Mouse (Mus musculus) gastrocnemius, adult 2 months (tissue): ENCODE measurements around the gene Neb. TPM values are rescaled to one million over a fixed set of nuclear protein-coding genes. Genes with fewer than 3 reads are reported as not detected.

ENCODE experiments used
- DNase-seq: peaks from one replicate; pipeline ENCODE4 v3.0.0; 2022
- H3K27ac ChIP-seq: fragments of 200-600 bp; 2 replicates; pipeline ENCODE4 v1.8.1; 2022; ENCODE audit warnings: mild to moderate bottlenecking
- H3K4me3 ChIP-seq: fragments of 200-600 bp; 2 replicates; pipeline ENCODE4 v1.8.1; 2022; ENCODE audit warnings: mild to moderate bottlenecking, moderate library complexity
- CTCF ChIP-seq: fragments of 200-600 bp; IDR thresholded peaks from 2 replicates; pipeline ENCODE4 v1.8.1; 2022; ENCODE audit warnings: antibody characterized with exemption, mild to moderate bottlenecking, moderate library complexity
- intact Hi-C: fragments of 180-260 bp; cut with DNase I; formaldehyde crosslinking; loops from one replicate; pipeline ENCODE4 v1.15.1; 2025
- total RNA-seq, 2 experiments: library from RNA; stranded (reverse); gene quantifications; 2 replicates each; pipeline ENCODE4 v1.2.3; 2021

Neb gene
- total RNA-seq, 2 experiments from 2014 or later: 5,559 to 6,662 TPM

DNA sequence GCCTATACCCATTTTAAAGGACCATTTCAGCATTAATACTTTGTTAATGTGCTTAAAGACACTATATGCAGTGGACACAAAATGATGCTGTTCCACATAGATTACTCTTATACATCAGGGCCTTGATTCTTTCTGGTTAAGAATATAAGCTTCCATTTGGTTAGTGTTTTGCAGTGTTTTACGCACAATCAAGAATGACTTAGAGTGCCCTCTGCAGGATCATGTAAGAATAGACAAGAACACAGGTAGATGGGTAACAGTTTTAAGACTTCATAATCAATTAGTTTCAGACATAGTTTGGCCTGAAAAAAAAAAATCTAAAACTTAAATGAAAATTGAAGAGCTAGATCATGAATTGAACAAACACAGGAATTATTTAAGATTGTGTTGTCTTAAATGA is 28.2 kb upstream of the Neb start:
- intact Hi-C loops: loop anchor here (2.0 to 5.0 kb wide), 2 partner anchors 80 to 94 kb away; no protein-coding TSS in a partner anchor
- Histone ChIP-seq H3K4me3 (no peak overlapping the region), H3K27ac (no peak overlapping the region)
- TF ChIP-seq CTCF: peak; percentile 71
- no peak for DNase-seq

DNA sequence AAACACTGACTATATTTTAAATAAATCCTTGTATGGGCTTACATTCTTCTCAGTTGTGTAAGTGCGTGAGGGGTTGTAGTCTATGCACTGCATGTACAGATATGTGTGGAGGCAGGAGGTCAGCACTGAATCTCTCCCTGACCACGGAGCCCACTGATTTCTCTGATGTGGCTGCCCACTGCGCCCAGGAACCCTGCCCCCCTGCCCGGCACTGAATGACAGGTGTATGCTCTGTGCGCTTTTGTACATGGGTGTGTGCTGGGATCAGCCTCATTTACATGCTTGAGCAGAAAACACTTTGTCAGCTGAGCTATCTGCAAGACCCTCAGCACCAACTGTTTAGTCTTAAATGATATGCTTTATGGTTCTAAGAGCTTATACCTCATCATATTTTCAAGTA is 27.0 kb upstream of the Neb start:
- Histone ChIP-seq H3K27ac (no peak overlapping the region), H3K4me3 (no peak overlapping the region)
- DNase-seq: no peak
- intact Hi-C loops: loop anchor here (5.0 kb wide), 1 partner anchor 93 kb away; no protein-coding TSS in a partner anchor
- no peak for TF ChIP-seq CTCF

DNA sequence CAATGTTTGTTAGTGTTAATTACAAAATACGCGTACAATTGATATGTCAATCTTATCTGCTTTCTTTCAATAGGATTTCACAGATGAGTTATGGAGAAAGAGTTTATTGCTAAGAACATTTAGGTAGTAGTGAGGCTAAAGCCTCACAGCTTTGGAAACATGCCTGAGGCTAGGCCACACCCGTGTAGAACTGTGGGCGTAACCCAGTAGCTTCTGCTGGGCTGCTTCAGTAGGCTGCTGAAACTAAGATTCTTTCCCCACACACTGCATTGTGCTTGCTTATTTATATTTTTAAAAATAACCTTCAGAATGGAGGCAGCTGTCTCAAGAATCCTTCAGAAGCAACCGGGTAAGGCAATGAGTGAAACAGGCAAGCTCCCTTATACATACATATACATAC is 16.3 kb upstream of the Neb start:
- TF ChIP-seq CTCF: no peak
- intact Hi-C loops: no loop called here
- DNase-seq: no peak
- no peak overlapping the region for H3K27ac ChIP-seq
- H3K4me3 ChIP-seq: no peak overlapping the region

DNA sequence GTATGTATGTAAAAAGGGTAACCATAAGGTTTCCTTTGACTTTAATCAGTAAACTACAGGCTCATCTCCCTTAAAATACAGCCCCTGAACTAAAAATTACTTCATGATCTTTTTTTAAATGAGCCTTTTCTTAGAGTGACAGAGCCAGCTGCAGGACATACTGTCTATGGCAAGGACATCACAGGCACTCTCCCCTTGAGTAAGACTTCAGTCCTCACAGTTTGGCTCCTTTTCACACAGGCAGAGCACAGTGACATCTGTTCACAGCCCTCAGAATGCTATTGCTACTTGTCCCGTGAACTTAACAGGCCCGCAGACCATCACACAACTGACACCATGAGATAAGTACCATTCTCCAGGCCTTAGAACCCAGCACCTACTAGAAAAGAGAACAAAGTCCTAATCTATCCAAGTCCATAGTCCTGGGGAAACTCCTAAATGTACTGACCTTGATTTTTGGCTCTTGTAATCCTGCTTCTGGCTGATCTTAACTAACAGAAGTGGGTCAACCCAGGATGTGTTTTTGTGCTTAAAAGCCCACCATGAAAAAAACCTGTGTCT is 12.2 kb upstream of the Neb start:
- DNase-seq: peak; percentile 68
- TF ChIP-seq CTCF: no peak
- Histone ChIP-seq H3K4me3 (peak overlapping the region; percentile 24; the same call in 1 of the 2 replicates), H3K27ac (peak overlapping the region; percentile 79)
- intact Hi-C loops: loop anchor here (1.0 kb wide), 1 partner anchor 55 kb away; no protein-coding TSS in a partner anchor

DNA sequence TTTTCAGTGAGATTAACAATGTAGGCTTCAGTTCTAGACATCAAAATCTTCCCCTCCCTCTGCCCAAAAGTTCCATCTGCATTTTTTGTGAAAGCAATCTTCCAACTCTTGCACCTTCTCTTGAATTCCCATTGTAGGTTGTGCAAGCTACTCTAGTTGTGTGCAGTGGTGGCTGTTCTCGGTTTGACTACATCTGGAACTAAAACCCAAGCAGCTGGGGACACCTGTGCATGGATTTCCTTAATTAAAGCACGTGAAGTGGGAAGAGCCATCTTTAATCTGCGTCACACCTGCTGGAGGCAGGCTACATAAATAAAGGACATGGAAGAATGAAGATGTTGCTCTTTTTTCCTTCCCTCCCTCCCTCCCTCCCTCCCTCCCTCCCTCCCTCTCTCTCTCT is 11.7 kb upstream of the Neb start:
- Histone ChIP-seq H3K4me3 (no peak overlapping the region), H3K27ac (peak overlapping the region; percentile 79)
- intact Hi-C loops: loop anchor here (1.0 kb wide), 1 partner anchor 55 kb away; no protein-coding TSS in a partner anchor
- no peak for TF ChIP-seq CTCF
- DNase-seq: no peak

DNA sequence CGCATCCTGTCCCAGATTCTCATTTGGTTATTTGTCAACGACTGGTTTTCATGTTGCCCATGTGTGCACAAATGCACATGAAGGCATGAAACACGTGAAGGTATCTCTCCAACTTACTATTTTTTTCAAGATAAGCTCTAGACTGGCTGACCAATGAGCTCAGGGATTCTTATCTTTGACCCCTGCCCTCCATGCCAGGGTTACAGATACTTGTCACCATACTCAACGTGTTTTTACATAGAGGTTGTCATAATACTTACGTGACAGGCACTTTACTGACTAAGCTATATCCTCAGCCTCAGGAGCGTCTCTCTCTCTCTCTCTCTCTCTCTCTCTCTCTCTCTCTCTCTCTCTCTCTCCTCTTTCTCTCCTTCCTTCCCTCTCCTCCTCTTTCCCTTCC is 8.2 kb upstream of the Neb start:
- TF ChIP-seq CTCF: no peak
- H3K27ac ChIP-seq: peak overlapping the region; percentile 86; the same call in 1 of the 2 replicates
- intact Hi-C loops: no loop called here
- no peak for DNase-seq
- no peak overlapping the region; the same call in 1 of the 2 replicates for H3K4me3 ChIP-seq

DNA sequence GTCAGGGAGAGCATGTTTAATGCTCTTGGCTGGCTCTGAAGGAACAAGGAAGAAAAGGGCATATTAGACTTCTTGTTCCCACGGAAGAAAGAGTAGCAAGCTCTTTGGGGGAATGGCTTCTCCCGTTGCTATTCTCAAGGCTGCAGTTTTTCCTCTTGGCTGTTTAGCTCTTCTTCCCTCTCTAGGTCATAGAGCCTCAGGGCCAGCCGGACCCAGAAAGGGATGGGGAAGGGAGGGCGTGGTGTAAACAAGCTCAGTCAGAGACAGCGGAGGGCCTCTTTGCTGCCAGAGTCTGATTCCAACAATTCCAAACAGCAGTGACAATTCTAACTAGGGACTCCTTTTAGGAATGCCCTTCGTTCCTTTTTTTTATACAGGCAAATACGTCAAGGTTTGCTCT is 7.8 kb upstream of the Neb start:
- intact Hi-C loops: no loop called here
- Histone ChIP-seq H3K4me3 (peak overlapping the region; percentile 57), H3K27ac (peak overlapping the region; percentile 86)
- no peak for TF ChIP-seq CTCF
- DNase-seq: peak; percentile 62

DNA sequence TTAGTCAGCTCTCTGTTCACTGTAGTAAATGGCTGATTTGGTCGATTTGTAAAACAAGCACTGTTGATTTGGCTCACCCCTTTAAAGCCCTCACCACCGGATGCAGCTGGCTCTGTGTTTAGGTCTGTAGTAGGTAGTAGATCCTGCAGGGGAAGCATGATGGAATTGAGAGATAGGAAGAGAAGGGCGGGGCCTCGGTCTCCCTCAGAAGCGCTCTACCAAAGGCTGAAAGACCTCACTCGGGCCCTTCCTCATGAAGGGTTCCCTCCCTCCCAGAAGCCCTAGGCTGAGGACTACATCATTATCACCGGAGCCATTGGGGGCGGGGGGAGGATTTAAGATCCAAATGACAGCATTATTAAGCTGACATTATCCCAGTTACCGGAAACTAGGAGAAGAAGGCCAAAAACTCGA is 581 bp upstream of the Neb start:
- intact Hi-C loops: no loop called here
- TF ChIP-seq CTCF: no peak
- no peak overlapping the region for H3K27ac ChIP-seq

DNA sequence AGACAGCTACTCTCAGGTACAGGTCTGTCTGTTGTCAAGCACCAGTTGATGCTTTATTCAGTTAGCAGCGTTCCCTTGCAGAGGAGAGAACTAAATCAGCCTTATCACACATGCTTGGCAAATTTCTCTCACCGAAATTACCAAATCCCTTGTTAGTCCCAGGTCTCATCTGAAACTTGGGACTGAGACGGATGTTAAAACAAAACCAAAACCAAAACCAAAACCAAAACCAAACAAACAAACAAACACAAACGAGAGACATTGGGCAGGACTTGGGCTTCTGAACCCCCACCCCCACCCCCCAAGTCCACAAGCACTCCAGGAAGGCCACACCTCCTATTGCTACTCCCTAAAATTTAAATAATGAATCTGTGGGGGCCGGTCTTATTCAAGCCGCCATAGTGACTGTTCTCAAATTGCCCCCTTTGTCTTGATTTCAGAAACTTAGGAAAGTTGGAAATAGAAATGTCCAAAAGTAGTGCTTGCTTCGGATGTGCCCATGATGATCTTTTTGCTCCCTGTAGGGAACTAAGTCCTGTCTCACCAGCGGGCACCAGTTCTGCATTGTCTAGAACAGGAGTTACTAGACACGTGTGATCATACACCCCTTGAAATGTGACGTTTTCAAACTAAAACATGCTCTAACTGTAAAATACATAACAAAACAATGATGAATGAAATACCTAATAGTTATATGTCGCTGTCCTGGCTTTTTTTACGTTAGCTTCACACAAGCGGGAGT is 397 bp downstream of the Neb start:
- Histone ChIP-seq H3K4me3 (peak overlapping the region; percentile 9; the same call in 1 of the 2 replicates), H3K27ac (no peak overlapping the region)
- intact Hi-C loops: no loop called here
- TF ChIP-seq CTCF: no peak
- DNase-seq: no peak

More for the DNA sequence above, 581 bp upstream of the Neb start:
- DNase-seq: no peak
- no peak overlapping the region for H3K4me3 ChIP-seq

DNA sequence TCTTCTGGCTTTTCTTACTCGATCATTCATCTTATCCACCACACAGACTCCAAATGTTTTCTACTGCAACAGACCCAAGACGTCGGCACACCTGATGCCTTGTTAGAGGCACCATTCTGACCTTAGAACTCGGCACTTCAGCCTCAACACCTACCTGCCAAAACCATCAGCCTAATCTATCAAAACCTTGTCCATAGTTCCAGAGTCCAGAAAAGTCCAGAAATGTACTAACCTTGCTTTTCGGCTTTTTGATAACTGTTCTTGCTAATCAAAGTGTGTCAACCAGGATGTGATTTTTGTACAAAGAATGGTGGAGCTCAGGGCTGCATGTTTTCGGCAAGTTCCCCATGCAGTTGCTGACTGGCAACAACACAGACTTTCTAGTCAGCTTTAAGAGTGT is 3.6 kb downstream of the Neb start:
- Histone ChIP-seq H3K27ac (no peak overlapping the region), H3K4me3 (no peak overlapping the region)
- TF ChIP-seq CTCF: no peak
- DNase-seq: no peak
- intact Hi-C loops: no loop called here

DNA sequence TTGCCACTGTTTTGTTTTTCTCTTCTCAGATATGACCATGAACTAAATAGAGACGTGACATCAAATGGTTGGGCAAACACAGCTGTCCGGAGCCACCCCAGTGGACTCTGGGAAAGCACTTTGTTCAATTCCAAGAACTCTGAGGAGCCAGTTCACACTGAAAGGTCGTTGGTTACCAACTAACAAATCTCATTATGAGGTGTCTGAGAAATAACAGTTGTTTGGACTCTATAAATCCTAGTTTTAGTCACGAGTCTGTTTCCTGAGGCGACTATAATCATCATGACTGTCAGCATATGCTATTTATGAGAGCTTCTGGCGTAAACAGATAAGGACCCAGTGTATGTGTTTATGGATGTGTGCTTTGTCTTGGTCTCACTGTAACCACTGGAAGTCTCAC is 5.8 kb downstream of the Neb start:
- Histone ChIP-seq H3K27ac (peak overlapping the region; percentile 80), H3K4me3 (peak overlapping the region; percentile 25)
- intact Hi-C loops: no loop called here
- no peak for DNase-seq
- TF ChIP-seq CTCF: no peak

DNA sequence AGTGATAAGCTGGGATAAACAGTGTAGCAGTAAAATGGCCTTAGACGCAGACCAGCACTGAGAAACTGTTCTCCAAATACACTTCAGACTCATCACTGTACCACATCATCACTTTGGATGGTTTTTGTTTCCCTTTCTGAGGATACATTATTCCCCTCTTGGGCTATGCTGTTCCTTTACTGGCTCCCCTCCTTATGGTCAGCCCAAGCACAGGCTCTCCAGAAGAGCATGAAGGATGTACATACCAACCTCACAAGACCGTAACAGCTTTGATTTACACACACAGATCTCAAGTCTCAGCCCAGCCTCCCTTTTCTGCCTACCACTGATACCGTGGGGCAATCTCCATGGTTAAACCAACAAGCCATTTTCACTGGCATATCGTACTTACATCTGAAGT is 6.2 kb downstream of the Neb start:
- H3K4me3 ChIP-seq: peak overlapping the region; percentile 25
- DNase-seq: no peak
- intact Hi-C loops: no loop called here
- no peak for TF ChIP-seq CTCF
- H3K27ac ChIP-seq: peak overlapping the region; percentile 80

DNA sequence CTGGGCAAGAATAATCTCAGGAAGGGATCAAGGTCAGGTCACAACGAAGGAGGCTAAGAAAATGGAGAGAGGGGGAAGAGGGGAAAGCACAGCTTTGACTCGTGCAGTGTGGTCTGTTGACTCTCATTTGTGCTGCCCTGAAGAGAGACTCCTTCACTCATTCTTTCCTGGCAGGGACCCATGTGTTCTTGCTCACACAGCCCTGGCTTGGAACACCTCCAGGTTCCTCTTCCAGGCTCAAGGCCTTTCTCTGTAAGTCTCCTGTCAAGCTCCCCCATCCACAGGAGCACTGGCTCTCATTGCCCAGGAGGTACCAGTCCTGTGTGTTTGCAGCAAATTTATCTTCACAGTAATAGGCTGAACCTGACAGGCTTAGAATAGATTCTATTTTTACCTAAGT is 7.2 kb downstream of the Neb start:
- no peak for TF ChIP-seq CTCF
- intact Hi-C loops: no loop called here
- peak; percentile 75 for DNase-seq
- Histone ChIP-seq H3K27ac (peak overlapping the region; percentile 80), H3K4me3 (no peak overlapping the region)
